Mouse (Mus musculus): ENCODE results near the gene Aldh18a1.
"Not testable (repeated sequence)": the region's sequence is repeated elsewhere in the genome, so short reads cannot be mapped to it uniquely, and the experiment has no call there.

Aldh18a1 gene

DNA sequence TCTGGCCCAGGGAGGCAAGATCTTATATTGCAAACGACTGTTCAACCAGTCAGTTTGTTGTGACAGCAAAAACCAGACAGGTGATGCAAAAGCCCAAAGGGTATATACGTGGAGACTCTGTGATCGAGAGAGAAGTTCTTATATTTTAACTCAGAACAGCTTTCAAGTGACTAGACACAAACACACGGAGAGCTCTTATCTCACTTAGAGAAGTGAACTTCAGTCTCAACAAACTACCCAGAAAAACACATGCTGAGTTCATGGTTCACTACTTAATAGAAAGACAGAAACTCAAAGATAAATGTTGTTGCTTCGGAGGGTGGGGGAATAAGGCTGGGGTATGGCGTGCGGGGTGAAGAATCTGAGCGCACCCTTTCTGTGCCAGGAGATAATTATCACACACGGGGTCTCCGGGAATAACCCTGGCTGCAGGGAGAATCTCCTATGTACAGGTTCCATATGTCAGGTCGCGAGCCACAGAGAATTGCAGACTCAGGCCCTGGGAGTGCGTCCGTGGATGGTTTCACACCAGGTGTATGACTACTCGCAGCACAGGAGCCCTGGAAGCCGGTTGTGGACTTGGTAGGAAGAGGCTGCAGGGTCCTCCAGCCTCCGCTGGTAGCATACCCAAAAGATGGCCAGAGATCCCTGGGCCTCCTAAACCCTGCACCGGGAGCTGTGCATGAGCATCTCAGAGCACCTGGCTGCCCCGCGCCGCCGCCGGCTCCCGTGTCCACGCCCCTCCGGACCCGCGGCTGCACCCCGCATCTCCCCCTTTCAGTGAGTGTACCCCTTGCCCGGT, 571 bp downstream of the Aldh18a1 start:
- in situ Hi-C loops (cut with MboI, MseI) = loop anchor here (10.0 kb wide), 2 partner anchors 437 to 1643 kb away; partner anchors contain the start of gene Dntt

DNA sequence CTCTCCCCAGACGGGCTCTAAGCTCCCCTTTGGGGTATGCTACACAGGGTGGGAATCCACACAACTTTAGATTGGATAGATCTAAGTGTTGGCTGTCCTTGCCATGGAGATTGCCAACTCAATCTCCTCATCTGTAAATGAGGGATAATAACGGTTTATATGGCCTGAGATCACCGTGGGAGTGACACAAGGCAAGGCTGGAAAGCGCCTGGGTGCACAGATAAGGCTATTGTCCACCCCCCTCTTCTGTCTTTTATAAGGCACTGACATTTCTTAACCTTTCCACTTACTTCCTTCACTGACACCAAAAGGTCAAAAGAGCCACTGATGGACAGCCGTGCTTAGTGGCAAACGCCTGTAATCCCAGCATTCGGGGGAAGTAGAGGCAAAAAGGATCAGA, 1.4 kb downstream of the Aldh18a1 start:
- in situ Hi-C loops (cut with MboI, MseI) = loop anchor here (10.0 kb wide), 2 partner anchors 438 to 1642 kb away; partner anchors contain the start of gene Dntt

DNA sequence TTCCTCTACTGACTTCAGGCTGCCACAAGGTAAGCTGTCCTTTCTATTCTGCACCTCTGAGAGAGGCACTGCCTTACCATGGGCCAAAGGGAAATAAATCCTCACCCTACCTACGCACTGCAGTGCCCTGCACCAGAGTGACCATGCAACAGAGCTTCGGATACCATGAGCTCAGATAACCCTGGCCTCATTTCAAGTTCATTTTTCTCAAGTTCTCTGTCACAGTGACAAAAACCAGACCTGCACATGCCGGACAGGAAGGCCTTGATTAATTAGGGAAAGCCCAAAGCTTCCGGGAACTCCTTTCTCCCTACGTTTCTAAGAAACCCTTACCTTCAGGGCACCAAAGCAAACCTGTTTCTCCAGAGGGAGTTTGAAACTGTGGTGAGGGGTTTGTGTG, 6.6 kb downstream of the Aldh18a1 start:
- in situ Hi-C loops (cut with MboI, MseI) = loop anchor here (10.0 kb wide), 2 partner anchors 443 to 1637 kb away; partner anchors contain the start of gene Dntt

DNA sequence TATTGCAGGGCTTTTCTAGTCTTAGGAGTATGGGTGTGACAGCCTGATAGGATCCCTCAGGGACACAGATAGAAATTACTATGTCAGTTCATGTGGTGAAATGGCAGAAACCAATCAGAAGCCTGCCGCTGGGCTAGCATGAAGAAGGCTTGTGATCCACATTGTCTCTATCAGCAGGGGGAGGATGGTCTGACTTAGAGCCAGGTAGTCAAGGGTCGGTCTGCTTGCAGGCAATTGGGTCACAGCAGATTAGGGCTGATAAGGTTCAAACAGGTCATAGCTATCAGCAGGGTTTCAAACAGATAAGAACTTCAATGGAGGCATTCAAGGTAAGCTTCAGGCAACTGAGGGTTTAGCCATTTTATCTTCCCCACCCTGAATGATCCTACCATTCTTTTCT, 7.4 kb downstream of the Aldh18a1 start:
- in situ Hi-C loops (cut with MboI, MseI) = loop anchor here (10.0 kb wide), 2 partner anchors 444 to 1636 kb away; partner anchors contain the start of gene Dntt

DNA sequence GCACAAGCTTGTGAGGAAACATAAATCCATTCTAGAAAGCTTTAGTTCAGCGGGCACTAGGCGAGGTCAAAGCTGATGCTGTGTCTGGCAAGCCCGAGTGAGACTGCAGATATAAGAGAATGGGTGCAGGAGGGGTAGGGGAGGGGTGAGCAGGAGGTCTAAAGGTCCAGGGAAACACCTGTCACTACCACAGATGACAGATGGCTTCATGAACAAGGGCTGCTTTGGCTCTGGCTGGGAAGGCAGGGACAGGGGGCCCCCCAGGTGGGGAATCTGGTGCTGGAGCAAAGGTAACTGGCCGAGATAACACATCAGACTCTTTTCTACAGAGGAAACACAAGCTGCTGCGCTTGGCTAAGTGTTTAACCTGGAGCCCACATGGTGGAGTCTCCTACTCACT, 12.8 kb downstream of the Aldh18a1 start:
- in situ Hi-C loops (cut with MboI, MseI) = no loop called here

DNA sequence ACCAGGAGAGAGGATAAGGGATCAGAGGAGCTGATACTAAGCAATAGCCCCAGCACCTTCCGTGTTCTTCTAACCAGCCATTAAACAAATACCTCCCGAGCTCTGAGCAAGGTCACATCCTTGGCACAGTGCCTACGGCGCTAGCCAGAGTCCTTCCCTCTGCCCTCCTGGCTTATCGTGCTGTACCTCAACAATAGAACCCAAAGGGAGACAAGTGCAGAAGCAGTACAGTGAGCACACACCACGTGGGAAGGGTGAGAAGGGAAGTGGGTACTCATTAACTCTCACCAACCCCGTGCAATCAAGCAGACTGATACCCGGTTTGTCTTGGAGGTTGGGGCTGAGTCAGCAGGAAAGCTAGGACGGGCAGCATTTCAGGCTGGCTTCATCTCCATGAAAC, 17.5 kb downstream of the Aldh18a1 start:
- in situ Hi-C loops (cut with MboI, MseI) = no loop called here

DNA sequence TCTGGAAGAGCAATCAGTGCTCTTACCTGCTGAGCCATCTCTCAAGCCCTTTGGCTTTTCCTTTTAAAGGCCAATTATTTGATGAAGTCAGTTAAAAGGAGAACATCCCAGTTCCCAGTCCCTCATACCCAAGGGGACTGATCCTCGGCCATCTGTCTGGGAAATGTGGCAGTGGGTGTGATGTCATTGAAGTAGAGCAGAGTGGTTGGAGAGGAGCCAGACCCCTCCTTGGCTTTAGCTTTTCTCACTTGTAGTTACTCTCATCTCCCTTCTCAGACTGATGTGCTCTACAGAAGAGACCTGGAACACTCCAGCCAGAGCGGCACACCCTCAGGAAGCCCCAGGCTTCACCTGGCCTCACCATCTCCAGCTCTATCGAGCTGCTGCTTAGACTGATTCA, 20.6 kb downstream of the Aldh18a1 start:
- in situ Hi-C loops (cut with MboI, MseI) = no loop called here

DNA sequence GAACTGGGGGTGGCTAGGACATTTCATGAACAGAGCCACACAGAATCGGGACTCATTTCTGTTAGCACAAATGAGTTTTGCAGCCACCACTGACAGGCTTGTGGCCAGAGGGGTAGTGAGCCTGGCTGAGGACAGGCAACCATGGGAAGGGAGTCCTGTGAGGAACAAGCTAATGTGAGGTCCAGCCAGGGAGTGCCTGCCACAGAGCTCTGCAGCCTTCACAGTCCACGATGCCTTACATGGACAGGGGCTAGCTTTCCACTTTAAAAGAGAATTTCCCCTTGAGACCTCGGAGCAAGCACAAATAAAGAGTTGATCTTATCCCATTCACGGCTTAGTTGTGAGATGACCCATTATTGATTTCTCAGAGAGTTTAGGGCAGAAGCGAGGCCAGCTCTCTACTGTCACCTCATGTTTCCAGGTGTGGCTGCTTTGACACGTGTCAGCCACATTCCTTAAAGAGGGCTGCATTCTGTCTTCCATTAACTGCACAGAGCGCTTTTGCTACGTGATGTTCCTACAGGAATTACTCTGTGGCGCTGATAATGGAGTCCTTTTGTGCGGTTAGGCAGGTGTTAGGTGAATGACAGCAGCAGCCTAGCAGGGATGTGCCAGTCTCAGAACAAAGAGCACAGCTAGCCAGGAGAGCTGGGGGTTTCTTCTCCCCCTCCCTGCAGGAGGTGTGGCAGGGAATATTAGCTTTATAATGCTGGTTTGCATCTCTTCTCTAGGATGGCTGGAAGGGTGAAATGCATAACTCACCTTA, 24.2 kb downstream of the Aldh18a1 start:
- in situ Hi-C loops (cut with MboI, MseI) = no loop called here

DNA sequence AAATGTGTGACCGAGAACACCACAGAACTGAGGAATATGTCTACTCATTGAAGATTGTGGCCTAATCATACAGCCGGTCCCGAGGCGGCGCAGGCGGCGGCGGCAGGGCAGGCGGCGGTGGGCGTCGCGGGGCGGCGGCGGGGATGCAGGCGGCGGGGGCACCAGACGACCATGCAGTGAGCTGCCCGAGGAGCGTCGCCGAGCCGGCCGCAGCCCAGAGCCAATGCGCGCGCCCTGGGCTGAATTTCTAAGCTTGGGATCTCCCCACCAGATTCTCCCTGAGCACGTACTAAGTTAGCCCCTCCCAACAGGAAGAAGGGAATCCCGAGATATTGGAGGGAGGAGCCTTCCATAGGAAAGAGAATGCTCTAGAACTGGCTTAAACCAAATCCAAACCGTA, 26.7 kb downstream of the Aldh18a1 start:
- in situ Hi-C loops (cut with MboI, MseI) = not testable (repeated sequence)

DNA sequence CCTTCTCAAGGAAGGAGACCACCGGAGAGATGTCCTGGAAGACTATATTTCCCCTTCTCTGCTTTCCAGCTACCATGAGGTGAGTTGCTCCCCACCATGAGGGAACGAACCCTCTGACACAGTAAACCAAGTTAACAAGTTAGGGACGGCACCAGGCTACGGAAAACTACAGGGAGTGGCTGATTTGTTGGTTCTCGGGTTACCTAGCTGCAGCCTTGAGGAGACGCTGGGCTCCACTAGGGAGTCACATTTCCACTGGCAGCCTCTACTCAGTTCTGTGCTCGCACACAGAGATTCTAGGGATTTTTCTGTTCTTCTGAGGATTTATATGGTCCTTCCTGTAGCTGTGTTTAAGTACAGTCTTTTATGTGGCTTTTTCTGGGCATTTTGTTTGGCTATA, 32.2 kb downstream of the Aldh18a1 start:
- in situ Hi-C loops (cut with MboI, MseI) = loop anchor here (5.0 to 10.0 kb wide), 2 partner anchors 1591 to 1754 kb away; no protein-coding TSS in a partner anchor

DNA sequence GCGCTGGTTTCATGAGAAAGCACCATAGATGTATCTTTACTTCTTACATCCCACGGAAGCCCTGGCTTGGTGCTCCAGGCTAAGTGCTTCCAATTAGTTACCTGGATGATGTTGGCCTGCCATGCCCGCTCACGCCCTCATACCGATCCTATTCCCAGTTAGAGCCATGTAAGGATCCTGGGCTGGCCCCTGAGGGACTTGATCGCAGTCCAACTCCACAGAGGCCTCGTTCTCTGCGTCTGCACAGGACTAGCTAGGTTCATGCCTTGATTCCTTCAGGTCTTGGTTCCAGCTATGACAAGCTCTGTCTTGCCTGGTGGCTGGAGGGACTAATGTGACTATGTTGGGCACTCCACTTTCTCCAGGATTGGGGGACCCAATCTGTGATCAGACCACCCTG, 33.1 kb downstream of the Aldh18a1 start:
- in situ Hi-C loops (cut with MboI, MseI) = loop anchor here (5.0 to 10.0 kb wide), 2 partner anchors 1590 to 1753 kb away; no protein-coding TSS in a partner anchor

DNA sequence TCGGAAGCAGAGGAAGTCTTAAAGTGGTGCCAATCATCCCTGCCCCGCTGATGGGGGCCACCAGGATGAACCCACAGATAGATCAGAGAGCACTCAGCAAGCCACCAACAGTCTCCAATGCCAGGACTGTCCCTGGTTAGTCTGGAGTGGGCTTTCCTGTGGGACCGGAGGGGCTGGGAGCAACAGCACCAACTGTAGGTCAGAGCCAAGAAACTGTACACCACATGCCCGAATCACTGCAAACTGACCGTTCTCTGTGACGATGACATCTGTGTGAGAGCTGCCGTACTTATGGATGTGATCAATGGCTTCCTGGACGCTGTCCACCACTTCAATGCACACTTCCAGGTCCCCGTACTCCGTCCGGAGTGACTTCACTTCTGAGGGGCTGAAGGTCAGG, 33.9 kb downstream of the Aldh18a1 start:
- in situ Hi-C loops (cut with MboI, MseI) = loop anchor here (10.0 kb wide), 1 partner anchor 1590 kb away; no protein-coding TSS in a partner anchor

DNA sequence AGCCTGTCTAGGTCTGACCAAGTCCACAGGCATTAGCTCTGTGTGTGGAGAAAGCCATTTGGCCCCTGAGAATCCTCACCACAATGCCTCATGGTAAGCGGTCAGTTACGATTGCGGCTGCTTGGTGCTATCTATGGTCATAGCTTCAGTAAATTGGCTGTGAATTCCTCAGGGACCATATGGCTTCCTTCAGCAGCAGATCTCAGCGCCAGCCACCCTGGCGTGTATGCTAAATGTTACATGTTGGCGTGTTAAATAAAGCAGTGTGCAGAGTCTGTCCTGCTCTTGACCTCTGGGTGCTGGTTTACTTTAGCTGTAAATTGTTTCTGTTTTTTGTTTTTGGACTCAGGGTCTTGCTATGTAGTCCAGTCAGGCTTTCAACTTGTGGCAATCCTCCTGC, 34.4 kb downstream of the Aldh18a1 start:
- in situ Hi-C loops (cut with MboI, MseI) = loop anchor here (10.0 kb wide), 1 partner anchor 1589 kb away; no protein-coding TSS in a partner anchor

DNA sequence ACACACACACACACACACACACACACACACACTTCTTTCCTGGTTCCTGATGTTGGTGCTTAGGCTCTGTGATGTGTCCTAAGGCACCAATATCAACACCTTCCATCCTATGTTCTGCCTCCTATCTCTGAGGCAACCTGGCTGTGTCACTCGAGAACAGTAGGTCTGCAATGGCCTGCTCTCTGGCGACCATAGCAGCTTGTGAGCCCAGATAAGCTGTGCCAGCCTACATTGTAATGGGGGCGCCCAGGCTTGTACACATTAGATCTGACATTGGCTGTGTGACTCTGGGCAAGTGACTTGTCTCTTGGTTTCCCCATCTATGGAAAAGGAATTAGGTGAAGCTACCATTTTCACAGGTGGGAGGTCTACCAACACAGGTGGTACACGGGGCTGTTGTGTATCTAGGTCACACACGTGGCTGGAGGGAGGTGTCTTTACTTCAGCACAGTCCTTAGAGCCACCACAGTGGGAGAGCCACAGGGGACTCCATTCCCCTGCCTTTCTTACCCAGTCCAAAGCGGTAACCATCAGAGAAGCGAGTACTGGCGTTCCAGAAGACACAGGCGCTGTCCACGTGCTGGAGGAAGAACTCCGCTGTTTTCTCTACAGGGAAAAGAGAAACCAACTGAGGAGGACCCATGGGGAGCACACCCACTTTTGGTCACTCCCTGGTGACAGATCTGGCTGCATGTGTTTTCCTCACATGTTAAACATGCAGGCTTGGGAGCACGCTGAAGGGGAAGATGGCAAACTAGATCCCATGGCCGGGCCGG, 35.1 kb downstream of the Aldh18a1 start:
- in situ Hi-C loops (cut with MboI, MseI) = loop anchor here (10.0 kb wide), 1 partner anchor 1588 kb away; no protein-coding TSS in a partner anchor

DNA sequence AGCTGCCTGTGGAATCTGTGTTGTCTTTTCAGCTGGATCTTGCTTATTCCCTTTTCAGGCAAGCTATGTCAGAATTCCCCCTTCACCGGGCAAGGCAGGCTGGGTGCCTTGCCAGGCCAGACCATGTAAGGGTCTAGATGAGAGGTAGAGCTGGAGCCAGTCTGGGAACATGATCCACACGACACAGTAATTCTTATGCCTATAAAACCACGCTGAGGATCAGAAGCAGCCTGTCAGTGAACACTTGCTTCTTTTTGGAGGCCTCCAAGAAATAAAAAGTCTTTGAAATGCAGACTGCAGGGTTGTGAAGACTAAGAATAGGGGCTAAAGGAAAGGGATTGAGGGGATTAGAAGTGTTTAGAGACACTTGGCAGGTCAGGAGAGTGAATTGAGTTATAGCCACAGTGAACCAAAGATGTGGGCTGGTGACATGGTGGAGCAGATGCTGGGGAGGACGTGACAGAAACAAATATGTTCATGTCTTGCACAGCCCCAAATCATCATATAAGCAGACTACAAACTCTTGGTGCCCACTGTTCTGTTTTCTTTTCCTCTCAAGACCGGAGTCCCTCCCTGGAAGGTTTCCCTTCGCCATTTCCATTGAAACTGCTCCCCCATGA, 38.6 kb downstream of the Aldh18a1 start:
- in situ Hi-C loops (cut with MboI, MseI) = loop anchor here (10.0 kb wide), 1 partner anchor 1585 kb away; no protein-coding TSS in a partner anchor

DNA sequence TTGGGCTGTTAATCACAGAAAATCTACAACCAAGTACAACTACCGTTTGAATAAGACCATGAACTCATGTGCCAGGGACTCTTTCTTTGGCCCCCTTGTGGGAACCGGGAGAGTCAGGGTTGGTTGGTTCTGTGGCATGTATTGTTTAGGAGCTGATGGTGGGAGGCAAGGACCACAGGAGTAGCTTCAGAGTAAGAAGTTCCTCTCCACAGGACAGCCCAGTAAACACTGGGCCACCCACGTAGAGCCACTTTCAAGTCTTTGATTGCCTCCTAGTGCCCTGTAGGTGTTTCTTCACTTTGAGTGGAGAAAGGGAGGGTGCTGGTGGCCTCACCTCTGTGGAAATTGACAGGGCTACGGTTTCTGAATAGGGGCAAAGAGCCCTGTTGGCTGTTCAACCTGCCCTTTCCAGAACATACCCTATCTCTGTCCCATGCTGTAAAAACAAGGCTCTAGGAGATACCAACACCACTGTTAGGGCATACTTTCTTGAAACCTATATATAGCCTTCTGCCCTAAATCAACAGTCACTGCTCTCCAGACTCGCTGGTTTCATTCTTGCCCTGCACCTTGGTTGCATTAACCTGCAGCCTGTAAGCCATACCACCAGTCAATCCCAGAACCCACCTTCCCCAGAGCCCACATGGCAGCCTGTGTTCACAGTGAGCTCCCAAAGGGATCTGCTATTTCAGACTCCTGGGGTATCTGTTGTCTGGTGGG, 39.3 kb downstream of the Aldh18a1 start:
- in situ Hi-C loops (cut with MboI, MseI) = no loop called here

DNA sequence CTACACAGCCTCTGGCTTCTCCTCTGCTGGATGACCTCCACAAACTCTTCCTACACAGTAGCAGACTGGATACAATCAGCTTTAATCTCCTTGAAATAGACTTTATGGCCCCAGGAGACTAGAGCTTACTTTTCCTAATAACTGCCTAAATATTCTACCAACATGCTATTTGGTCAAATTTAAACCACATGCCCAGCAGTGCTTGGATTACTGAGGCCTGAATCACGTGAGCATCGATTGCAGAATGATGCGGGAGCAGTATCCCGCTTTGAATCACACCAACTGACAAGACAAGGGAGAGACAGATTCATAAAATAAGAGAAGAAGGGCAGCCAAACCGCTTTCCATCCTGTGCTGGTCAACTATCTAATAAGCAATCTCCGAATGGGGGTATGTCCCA, 39.9 kb downstream of the Aldh18a1 start:
- in situ Hi-C loops (cut with MboI, MseI) = no loop called here

DNA sequence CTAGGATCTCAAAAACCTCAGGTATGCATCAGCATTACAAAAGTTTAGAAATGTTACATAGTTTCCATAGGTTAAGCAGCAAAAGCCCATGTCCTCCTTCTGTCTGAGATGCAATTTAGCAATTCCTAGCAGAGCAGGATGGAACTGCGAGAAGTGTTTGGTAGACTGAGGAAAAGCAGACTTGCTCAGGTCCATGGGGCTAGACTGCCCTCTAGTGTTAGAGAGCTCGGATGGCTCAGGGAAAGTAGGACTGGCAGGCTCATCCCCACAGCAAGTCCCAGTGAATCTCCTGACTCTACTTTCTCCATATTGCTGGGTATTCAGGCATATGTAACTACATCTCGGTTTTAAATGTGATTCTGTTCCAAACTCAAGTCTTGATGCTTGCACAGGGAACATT, 43.4 kb downstream of the Aldh18a1 start:
- in situ Hi-C loops (cut with MboI, MseI) = loop anchor here (5.0 kb wide), 1 partner anchor 158 kb away; no protein-coding TSS in a partner anchor

DNA sequence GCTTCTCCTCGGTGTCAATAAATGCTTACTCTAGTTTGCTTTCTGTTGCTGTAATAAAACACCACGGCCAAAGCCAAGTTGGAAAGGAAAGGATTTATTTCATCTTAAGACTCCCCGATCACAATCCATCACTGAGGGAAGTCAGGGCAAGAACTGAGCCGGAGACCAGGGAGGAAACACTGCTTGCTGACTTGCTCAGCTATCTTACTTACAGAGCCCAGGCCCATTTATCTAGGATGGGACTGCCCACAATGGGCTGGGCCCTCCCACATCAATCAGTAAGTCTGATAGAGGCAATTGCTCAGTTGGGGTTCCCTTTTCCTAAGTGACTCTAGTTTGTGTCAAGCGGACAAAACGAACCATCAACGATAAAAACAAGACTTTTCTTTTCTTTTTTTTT, 45.5 kb downstream of the Aldh18a1 start:
- in situ Hi-C loops (cut with MboI, MseI) = loop anchor here (5.0 kb wide), 1 partner anchor 155 kb away; no protein-coding TSS in a partner anchor

DNA sequence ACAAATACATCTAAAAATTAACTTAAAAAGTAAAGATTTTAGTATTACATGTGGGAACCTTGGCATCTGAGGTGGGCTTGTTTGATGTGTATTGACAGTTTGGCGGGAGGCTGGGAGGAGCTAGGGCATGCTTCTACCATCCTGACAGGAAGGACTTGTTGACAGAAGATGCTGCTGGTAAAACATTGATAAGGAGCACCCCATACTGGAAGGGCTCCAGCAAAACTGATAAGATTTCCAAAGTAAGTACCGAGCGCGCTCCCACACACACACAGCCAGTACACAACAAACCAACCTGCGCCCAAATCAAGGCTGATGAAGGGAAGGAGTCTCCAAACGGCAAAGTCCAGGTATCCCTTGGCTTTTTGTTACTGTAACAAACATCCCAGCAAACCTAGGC, 51.7 kb downstream of the Aldh18a1 start:
- in situ Hi-C loops (cut with MboI, MseI) = no loop called here
